Mouse (Mus musculus) G1E (cell line): ENCODE measurements around the gene Krt9. TPM values are rescaled to one million over a fixed set of nuclear protein-coding genes. Genes with fewer than 3 reads are reported as not detected.
"Not testable (repeated sequence)": the region's sequence is repeated elsewhere in the genome, so short reads cannot be mapped to it uniquely, and the experiment has no call there.

ENCODE experiments used
- ATAC-seq: 2 replicates; pipeline ENCODE4 v1.8.0; 2016; ENCODE audit warnings: mild to moderate bottlenecking; ENCODE audit not compliant: insufficient number of reproducible peaks, poor library complexity, low FRiP score, severe bottlenecking; ENCODE audit errors: extremely low read depth
- DNase-seq: peaks from one replicate; pipeline ENCODE4 v3.0.0; 2012; ENCODE audit warnings: low spot score
- H3K27me3 ChIP-seq: 2 replicates; pipeline ENCODE4 v1.6.1; 2012; ENCODE audit warnings: mild to moderate bottlenecking, low read length, inconsistent platforms; ENCODE audit not compliant: insufficient read depth
- H3K36me3 ChIP-seq: replicated peaks from 2 replicates; pipeline ENCODE3; 2012; ENCODE audit warnings: mild to moderate bottlenecking, inconsistent platforms
- H3K4me1 ChIP-seq: 2 replicates; pipeline ENCODE4 v1.6.1; 2012; ENCODE audit warnings: low read depth, low read length, inconsistent platforms, mixed read lengths; ENCODE audit not compliant: insufficient read depth
- H3K4me3 ChIP-seq: 2 replicates; pipeline ENCODE4 v1.5.1; 2012; ENCODE audit warnings: low read depth, mild to moderate bottlenecking, inconsistent platforms, low read length, moderate library complexity, mixed read lengths
- H3K9me3 ChIP-seq: replicated peaks from 2 replicates; pipeline ENCODE4 v1.6.1; 2012; ENCODE audit warnings: inconsistent platforms
- CTCF ChIP-seq: IDR thresholded peaks from 2 replicates; pipeline ENCODE4 v1.5.1; 2012; ENCODE audit warnings: low read depth, low read length, inconsistent platforms, mixed read lengths
- GATA1 ChIP-seq: IDR thresholded peaks from 2 replicates; pipeline ENCODE4 v1.6.1; 2012; ENCODE audit warnings: borderline replicate concordance, low read length, inconsistent platforms, mixed read lengths
- GATA2 ChIP-seq: IDR thresholded peaks from 2 replicates; pipeline ENCODE4 v1.6.1; 2012; ENCODE audit warnings: low read depth, low read length, inconsistent platforms, borderline replicate concordance
- POLR2AphosphoS5 ChIP-seq: IDR thresholded peaks from 2 replicates; pipeline ENCODE4 v1.6.1; 2012; ENCODE audit warnings: low read depth, low read length, inconsistent platforms; ENCODE audit not compliant: insufficient replicate concordance
- TAL1 ChIP-seq: conservative IDR thresholded peaks from 2 replicates; pipeline ENCODE4 v1.6.1; 2012; ENCODE audit warnings: low read depth, low read length, inconsistent platforms, mixed read lengths
- polyA plus RNA-seq: library from polyadenylated mRNA; stranded (reverse); fragments of >175 nt; gene quantifications from 2 replicates; pipeline ENCODE4 v1.2.3, GENCODE M21; 2012
- total RNA-seq, 2 experiments: library from RNA; stranded (forward) in 1 of 2; stranded (reverse) in 1 of 2; fragments of 200-1000 nt in 1 of 2; fragments of >200 nt in 1 of 2; fragmentation: Nextera tagmentation in 1 of 2; gene quantifications; 2 replicates each; pipeline ENCODE4 v1.2.3; 2014 to 2017

The Krt9 gene
- total RNA-seq (2014; fragmentation: Nextera tagmentation) = not detected in 2 replicates
- total RNA-seq (2017) = 0.06 TPM in 1 of 2 replicates, not detected in the other
- polyA plus RNA-seq = not detected in 2 replicates

GRCm38 (mm10) chr11:100192992-100193391 lies at the start of gene Krt9:
Gene Krt9 (minus strand): TSS chr11:100193246.
- Histone ChIP-seq H3K9me3 (peaks cover 71% of the 10 kb centered on the region), H3K36me3 (no peaks in the 10 kb centered on the region), H3K4me3 (no peak within 1 kb of the TSS), H3K27me3 (no peaks in the 10 kb centered on the region), H3K4me1 (no peaks in the 10 kb centered on the region)
- no peak for DNase-seq
- TF ChIP-seq TAL1 (no peak), GATA1 (no peak), POLR2AphosphoS5 (no peak), CTCF (no peak), GATA2 (no peak)
- ATAC-seq = no peak

- not testable (repeated sequence) for ATAC-seq, H3K9me3 ChIP-seq, H3K4me3 ChIP-seq, H3K36me3 ChIP-seq, H3K4me1 ChIP-seq, DNase-seq, H3K27me3 ChIP-seq
Measured at GRCm38 (mm10) chr11:100240272-100240671, 47.2 kb upstream of the Krt9 start.

- H3K4me3 ChIP-seq = no peak overlapping the region
- no peak for ATAC-seq
- no peaks in the 10 kb centered on the region for H3K36me3 ChIP-seq
- H3K27me3 ChIP-seq = no peaks in the 10 kb centered on the region
- no peaks in the 10 kb centered on the region for H3K4me1 ChIP-seq
- TF ChIP-seq POLR2AphosphoS5 (no peak), GATA2 (no peak), CTCF (no peak), TAL1 (no peak), GATA1 (no peak)
- DNase-seq = no peak
- H3K9me3 ChIP-seq = peaks cover 30% of the 10 kb centered on the region
Measured at GRCm38 (mm10) chr11:100221741-100222140, 28.7 kb upstream of the Krt9 start.

GRCm38 (mm10) chr11:100219304-100219703 lies 26.3 kb upstream of the Krt9 start:
- Histone ChIP-seq H3K9me3 (peaks cover 45% of the 10 kb centered on the region), H3K4me1 (no peaks in the 10 kb centered on the region), H3K36me3 (no peaks in the 10 kb centered on the region), H3K4me3 (no peak overlapping the region), H3K27me3 (no peaks in the 10 kb centered on the region)
- no peak for DNase-seq
- TF ChIP-seq POLR2AphosphoS5 (no peak), GATA1 (no peak), CTCF (no peak), GATA2 (no peak)
- no peak for ATAC-seq

GRCm38 (mm10) chr11:100208542-100208941 lies 15.5 kb upstream of the Krt9 start:
- ATAC-seq (no peak), DNase-seq (no peak)
- H3K27me3 ChIP-seq = no peaks in the 10 kb centered on the region; the same call in 1 of the 2 replicates
- no peak overlapping the region for H3K4me3 ChIP-seq
- no peak for TF ChIP-seq GATA2
- no peak for TF ChIP-seq TAL1
- TF ChIP-seq POLR2AphosphoS5 = no peak
- TF ChIP-seq CTCF = no peak
- no peak for TF ChIP-seq GATA1
- no peaks in the 10 kb centered on the region for H3K4me1 ChIP-seq
- H3K36me3 ChIP-seq = no peaks in the 10 kb centered on the region
- H3K9me3 ChIP-seq = peaks cover 74% of the 10 kb centered on the region

GRCm38 (mm10) chr11:100207498-100207897 lies 14.5 kb upstream of the Krt9 start, which contains the start of gene Krt14:
Gene Krt14 (minus strand): TSS chr11:100207548.
- ATAC-seq = no peak
- no peak for DNase-seq
- no peaks in the 10 kb centered on the region; the same call in 1 of the 2 replicates for H3K27me3 ChIP-seq
- H3K9me3 ChIP-seq = peaks cover 76% of the 10 kb centered on the region
- no peak for TF ChIP-seq POLR2AphosphoS5
- TF ChIP-seq TAL1 = no peak
- no peak for TF ChIP-seq GATA1
- TF ChIP-seq GATA2 = no peak
- no peak for TF ChIP-seq CTCF
- H3K36me3 ChIP-seq = no peaks in the 10 kb centered on the region
- no peak within 1 kb of the TSS for H3K4me3 ChIP-seq
- no peaks in the 10 kb centered on the region for H3K4me1 ChIP-seq

GRCm38 (mm10) chr11:100203448-100203847 lies 10.4 kb upstream of the Krt9 start:
- H3K36me3 ChIP-seq = no peaks in the 10 kb centered on the region
- peaks cover 81% of the 10 kb centered on the region for H3K9me3 ChIP-seq
- ATAC-seq = no peak
- H3K27me3 ChIP-seq = no peaks in the 10 kb centered on the region; the same call in 1 of the 2 replicates
- no peak for DNase-seq
- TF ChIP-seq POLR2AphosphoS5 = no peak
- TF ChIP-seq TAL1 = no peak
- no peak for TF ChIP-seq GATA1
- no peak for TF ChIP-seq GATA2
- no peak for TF ChIP-seq CTCF
- no peaks in the 10 kb centered on the region for H3K4me1 ChIP-seq
- H3K4me3 ChIP-seq = no peak overlapping the region
